Mouse (Mus musculus): ENCODE results near the gene Rxra.

- TF ChIP-seq CTCF (IDR thresholded peaks at IDR 0.05; ENCODE audit: insufficient read depth, low read depth, low read length) = peak; percentile 39; the same call in 1 of the 2 replicates
- TF ChIP-seq POLR2A (IDR thresholded peaks at IDR 0.05; ENCODE audit: insufficient read depth, low read depth, low read length) = no peak
Measured at GRCm38 (mm10) chr2:27770205-27770604, 94.0 kb downstream of the Rxra start.
